Mouse (Mus musculus) erythroblast, adult 5-6 weeks (primary cell): ENCODE results near the gene Ntan1. TPM values are rescaled to one million over a fixed set of nuclear protein-coding genes. Genes with fewer than 3 reads are reported as not detected.
"Not testable (repeated sequence)": the region's sequence is repeated elsewhere in the genome, so short reads cannot be mapped to it uniquely, and the experiment has no call there.

Experiments used
- ATAC-seq: replicated peaks from 2 replicates; pipeline ENCODE4 v1.8.0; 2016; ENCODE audit warnings: moderate number of reproducible peaks, mild to moderate bottlenecking, moderate TSS enrichment, inconsistent platforms; ENCODE audit not compliant: poor library complexity, low FRiP score, severe bottlenecking
- total RNA-seq, 2 experiments: library from RNA; stranded (forward) in 1 of 2; stranded (reverse) in 1 of 2; fragments of 150-400 nt in 1 of 2; fragments of 200-764, 138-1000 nt in 1 of 2; gene quantifications; 2 replicates each; pipeline versions ENCODE4 v1.2.3 to v1.2.4; 2015 to 2017; ENCODE audit warnings: low replicate concordance in 2 of 2

Gene Ntan1
- total RNA-seq (2015; ENCODE audit: low replicate concordance), result 23.4 and 23.8 TPM in 2 replicates
- 6.3 and 18.1 TPM in 2 replicates for total RNA-seq (2017; ENCODE audit: low replicate concordance)

DNA sequence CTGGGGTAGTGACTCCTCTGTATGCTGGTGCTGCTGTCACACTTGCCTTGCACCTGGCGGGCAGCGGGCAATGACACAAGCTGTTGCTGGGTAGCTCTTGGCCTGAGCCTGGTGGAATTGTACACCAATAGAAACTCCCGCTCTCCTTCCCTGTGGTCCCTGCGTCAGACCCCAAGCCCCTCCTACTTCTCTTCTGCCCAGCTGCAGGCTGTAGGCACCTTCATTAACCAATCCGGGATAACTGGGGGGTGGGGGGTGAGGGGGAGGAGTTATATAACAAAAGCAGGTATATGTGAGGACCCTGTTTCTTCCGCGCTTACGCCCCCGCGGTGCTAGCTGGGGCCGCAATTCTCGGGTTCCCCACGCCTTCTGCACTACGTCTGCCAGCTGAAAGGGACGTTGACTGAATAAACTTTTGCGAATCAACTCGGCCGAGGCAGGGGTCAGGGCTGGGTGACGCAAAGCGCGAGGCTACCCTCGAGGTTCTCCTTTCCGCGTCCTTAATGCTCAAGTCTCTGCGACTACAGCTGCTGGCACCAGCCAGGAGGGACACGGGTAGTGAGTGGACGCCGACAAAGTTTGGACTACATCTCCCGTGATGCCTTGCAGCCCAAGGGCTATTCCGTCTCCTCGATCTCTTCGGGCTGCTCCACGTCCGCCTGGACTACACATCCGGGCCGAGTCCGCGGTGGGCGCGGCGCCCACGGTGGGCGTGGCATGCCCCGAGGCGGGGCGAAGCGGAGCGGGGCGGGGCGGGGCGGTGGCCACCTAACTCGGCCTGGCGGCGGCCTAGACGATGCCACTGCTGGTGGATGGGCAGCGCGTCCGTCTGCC is at the start of gene Ntan1:
Gene Ntan1 (plus strand): TSS at position 286 of the 834 bp plus-strand sequence.
- ATAC-seq, result peak; percentile 96

DNA sequence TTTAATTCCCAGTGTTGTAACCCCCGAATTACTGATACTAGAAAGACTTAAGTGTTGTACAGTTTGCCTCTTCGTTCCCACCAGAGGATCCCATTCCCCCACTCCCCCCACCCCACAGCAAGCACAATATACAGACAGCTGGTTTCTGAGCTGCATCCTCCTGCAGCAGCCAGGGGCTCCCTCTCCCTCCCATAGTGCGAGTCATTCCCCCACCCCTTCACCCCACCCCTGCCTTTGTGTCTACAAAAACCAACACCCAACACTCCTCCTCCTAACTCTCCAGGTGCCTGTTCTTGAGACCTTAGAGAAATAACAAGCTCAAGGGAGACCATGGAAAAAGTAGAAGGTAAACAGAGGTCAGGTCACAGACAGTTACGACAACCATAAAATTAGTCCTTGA is 47.0 kb upstream of the Ntan1 start:
- not testable (repeated sequence) for ATAC-seq

- ATAC-seq, result not testable (repeated sequence)
Measured at GRCm38 (mm10) chr16:13772051-13772450, 46.6 kb upstream of the Ntan1 start.

- not testable (repeated sequence) for ATAC-seq
Measured at GRCm38 (mm10) chr16:13774011-13774410, 44.6 kb upstream of the Ntan1 start.

DNA sequence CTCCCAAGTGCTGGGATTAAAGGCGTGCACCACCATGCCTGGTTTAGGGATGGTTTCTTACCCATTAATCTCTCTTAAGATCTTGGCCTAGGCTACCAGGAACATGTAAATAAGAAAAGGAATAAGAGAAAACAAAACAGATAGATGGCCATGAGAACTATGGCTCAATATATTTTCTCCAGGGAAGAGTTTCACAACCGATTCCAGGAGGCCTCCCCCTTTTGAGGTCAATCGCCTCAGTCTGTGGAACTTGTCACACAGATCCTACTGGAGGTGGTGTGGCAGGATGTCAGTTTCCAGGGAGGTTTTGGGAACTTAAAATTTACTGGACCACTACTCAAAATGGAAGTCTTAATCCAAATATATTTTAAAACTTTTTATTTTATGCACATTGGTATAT is 44.0 kb upstream of the Ntan1 start:
- ATAC-seq, result not testable (repeated sequence)

DNA sequence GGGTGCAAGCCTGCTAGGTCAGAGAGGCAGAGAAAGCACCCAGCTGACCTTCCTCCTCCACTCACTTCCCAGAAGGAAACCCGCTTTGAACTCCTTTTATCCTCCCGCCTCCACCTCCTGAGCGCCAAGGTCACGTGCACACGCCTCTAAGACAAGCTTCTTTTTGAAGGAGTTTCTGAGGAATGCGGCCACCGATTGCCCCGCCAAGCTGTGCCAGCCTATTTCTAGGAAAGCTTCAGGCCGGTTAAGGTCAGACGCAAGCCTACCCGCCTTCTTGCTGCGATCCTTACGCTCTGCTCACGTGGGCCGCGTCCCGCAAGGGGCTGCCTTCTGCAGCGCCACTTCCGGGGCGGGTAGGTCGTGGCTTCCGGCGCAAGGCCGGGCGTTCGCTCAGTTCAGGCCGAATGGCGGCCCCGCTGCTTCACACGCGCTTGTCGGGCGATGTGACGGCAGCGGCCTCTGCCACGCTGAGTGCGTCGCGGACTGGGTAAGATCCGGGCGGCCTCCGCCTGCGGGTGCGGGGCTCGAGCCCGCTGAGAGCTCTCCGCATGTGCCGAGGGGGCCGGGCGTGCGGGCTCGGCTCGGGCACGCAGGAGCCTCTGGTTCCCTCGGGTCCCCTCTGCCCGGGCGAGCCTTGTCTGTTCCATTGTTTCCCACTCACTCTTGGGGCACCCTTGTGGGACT is 38.1 kb upstream of the Ntan1 start, which contains the start of gene Rrn3:
Gene Rrn3 (plus strand): TSS at position 356 of the 684 bp plus-strand sequence.
- peak; percentile 99 for ATAC-seq

GRCm38 (mm10) chr16:13781216-13781615 is 37.4 kb upstream of the Ntan1 start:
- no peak for ATAC-seq

GRCm38 (mm10) chr16:13785932-13786331 is 32.7 kb upstream of the Ntan1 start:
- ATAC-seq, result no peak

- ATAC-seq, result not testable (repeated sequence)
Measured at GRCm38 (mm10) chr16:13793441-13793840, 25.2 kb upstream of the Ntan1 start.

GRCm38 (mm10) chr16:13796746-13797175 is 21.9 kb upstream of the Ntan1 start:
- no peak for ATAC-seq

GRCm38 (mm10) chr16:13801231-13801630 is 17.4 kb upstream of the Ntan1 start:
- ATAC-seq, result no peak

DNA sequence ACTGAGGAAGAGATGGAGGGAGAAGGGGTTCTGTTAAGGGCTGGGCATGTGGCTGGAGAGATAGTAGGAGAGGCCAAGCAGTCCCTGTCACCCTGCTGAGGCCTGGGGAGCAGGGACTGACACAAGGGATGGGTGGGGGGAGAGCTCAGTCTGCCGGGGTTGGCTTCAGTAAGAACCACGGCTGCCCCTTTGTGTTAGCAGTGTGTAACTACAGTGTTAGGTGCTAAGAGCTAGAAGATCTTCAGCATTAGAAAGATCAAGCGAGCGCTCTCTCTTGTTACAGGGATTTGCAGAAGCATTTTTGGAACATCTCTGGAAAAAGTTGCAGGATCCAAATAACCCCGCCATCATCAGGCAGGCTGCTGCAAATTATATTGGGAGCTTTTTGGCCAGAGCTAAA is 14.0 kb upstream of the Ntan1 start:
- no peak for ATAC-seq

DNA sequence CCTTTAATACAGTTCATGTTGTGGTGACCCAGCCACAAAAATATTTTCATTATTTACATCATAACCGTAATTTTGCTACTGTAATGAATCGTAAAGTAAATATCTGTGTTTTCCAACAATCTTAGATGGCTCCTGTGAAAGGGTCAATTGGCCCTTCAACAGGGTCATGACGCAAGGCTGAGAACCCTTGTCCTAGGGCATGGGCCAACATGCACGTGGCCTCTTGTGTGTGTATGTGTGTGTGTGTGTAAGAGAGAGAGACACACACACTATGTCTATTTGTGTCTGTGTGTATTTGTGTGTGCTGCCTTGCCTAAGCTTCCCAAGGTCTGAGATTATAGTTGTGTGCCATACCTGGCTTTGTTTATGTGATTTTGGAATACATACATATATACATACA is 11.0 kb upstream of the Ntan1 start:
- no peak for ATAC-seq

- no peak for ATAC-seq
Measured at GRCm38 (mm10) chr16:13808410-13808809, 10.2 kb upstream of the Ntan1 start.

DNA sequence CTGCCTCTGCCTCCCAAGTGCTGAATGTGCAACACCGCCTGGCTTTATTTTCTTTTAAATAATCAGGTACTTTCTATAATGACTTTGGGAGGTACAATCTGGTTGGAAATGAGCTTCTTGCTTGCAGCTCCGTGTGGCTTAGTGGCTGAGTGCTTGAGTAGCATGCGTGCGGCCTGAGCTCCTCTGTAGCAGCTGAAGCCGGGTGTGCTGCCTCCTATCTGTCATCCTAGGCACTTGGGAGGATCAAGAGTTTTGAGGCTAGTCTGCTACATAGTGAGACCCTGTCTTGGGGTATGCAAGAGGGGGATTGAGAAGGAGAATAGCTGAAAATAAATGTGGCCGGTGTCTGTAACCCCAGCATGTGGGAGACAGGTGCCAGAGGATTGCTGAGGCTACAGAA is 6.5 kb upstream of the Ntan1 start:
- no peak for ATAC-seq

DNA sequence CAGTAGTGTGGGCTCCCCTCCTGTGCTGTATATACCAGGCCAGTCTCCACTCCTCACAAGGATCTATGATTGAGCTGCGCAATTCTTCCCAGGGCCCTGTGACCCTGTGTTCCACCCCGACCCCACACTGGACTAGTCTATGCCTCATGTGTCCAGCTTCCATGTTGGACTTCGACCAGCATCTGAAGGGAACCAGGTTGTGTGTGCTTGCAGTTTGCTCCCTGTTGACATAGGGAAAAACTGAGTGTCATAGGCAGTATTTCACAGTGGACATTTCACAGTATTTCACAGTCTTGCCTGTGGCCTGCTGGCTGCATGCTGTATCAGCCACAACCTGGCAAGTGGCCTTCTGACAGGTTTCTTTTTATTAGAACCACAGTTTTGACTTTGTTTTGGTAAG is 5.4 kb upstream of the Ntan1 start:
- no peak for ATAC-seq

GRCm38 (mm10) chr16:13819394-13819743 is 724 bp downstream of the Ntan1 start:
- peak; percentile 58; the same call in 1 of the 2 replicates for ATAC-seq

DNA sequence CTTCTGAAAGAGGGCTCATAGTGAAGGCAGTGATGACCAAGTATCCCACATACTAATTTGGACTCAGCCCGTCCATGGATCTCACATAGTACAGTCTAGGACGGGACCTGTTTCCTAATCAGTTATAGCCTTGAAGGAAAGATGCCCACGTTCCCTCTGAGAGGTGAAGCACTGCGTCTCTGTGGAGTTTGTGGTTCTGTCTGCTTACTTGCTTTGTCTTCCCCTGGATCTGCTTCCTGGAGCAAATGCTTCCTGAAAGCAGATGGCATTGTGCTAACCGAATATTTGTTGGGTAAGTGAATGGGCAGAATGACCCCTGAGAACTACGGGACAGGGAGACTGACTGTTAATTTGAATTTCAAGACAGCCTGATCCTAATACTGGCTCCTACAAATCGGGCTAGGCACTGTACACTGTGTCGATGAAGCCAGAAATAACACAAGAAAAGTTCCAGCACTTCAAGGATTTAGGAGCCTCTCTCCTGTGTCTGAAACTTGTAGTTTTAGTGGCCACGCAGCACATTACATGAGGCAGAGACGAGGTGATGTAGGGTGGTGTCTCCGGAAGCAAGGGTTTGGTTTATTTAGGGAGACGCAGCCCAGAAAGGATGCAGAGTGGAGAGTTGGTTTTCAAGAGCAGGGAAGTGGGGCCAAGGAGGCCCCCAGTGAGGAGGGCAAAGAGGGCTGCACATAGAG is 1.3 kb downstream of the Ntan1 start:
- 0 out of 2 replicates have a peak, but pooled peaks have one; percentile 7 for ATAC-seq

- ATAC-seq, result no peak
Measured at GRCm38 (mm10) chr16:13820771-13821170, 2.1 kb downstream of the Ntan1 start.

DNA sequence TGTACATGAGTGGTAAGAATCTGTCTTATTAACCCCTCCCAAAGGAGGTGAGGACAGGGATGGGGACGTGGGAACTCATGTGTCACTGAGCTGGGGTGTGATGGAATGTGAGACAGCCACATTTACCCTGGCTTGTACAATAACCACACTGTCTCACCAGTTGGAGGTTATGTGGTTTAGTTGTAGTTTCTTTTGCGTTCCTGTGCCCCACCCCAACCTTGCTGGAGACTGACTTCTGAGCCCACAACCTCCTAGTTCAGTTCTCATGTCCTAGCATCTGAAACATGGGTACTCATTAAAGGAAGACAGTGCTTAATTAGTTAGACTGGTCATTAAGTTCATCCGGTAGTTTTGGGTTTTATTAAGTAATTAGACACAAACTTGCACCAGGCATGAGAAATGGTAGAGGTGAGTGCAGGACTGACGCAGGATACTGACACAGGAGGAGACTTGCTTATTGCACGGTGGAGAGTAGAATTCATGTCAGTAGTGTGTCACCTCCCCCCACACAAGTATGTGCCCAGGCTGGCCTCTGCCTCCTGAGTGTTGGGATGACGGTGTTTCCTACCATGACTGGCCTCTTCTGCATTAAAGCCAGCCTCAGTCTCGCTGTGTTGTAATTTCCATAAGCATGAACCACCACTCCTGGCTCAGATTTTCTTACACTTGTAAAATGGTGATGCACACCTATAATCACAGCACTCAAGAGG is 7.3 kb downstream of the Ntan1 start:
- ATAC-seq, result no peak
